Mouse (Mus musculus) megakaryocyte progenitor cell, adult 5-6 weeks (primary cell): ENCODE results near the gene Gtpbp1. TPM values are rescaled to one million over a fixed set of nuclear protein-coding genes. Genes with fewer than 3 reads are reported as not detected.

Experiments used
- ATAC-seq: replicated peaks from 2 replicates; pipeline ENCODE4 v1.8.0; 2016; ENCODE audit warnings: mild to moderate bottlenecking, moderate TSS enrichment, inconsistent platforms; ENCODE audit not compliant: poor library complexity
- total RNA-seq, 2 experiments: library from RNA; stranded (forward) in 1 of 2; stranded (reverse) in 1 of 2; fragments of 157-497, 149-512 nt in 1 of 2; fragments of 200-1000 nt in 1 of 2; gene quantifications; 2 replicates each; pipeline versions ENCODE4 v1.2.3 to v1.2.4; 2015 to 2017

Gene Gtpbp1
- total RNA-seq, 2 experiments from 2014 or later, result 34.5 to 48.2 TPM

DNA sequence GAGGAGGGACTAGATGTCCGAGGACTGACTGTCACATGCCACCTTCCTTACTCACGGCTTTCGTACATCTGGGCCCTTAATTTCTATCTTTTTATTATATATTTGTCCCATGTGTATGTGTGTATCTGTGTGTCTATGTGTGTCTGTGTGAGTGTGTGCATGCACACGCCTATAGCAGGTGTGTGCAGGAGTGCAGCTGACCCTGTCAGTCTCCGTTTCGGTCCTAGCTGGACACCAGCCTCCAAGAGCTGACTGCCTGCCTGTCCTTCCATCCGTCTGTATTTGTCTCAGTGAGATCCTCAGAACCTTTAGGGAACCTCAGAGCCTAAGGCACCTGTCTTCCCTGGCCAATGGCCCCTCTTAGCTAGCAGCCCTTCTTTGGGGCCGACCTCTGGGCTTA is 29.6 kb downstream of the Gtpbp1 start:
- no peak for ATAC-seq

DNA sequence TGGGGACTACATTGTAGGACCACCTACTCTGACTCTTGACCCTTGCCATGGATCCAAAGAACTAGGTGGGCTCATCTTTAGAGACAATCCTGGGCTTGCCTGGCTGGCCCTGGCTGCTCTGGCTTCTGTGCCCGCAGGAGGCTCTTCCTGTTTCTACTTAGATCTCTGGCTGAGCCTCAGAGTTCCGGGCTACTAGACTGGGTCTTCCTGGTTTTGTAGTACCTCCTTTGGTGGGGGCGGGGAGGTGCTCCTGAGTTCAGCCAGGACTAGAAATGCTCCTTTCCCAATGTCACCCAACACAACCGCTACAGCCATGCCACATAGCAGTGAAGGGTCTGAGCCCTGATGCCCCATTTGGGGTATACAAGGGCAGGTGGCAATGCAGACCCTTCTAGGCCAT is 30.2 kb downstream of the Gtpbp1 start:
- peak; percentile 40; the same call in 1 of the 2 replicates for ATAC-seq

DNA sequence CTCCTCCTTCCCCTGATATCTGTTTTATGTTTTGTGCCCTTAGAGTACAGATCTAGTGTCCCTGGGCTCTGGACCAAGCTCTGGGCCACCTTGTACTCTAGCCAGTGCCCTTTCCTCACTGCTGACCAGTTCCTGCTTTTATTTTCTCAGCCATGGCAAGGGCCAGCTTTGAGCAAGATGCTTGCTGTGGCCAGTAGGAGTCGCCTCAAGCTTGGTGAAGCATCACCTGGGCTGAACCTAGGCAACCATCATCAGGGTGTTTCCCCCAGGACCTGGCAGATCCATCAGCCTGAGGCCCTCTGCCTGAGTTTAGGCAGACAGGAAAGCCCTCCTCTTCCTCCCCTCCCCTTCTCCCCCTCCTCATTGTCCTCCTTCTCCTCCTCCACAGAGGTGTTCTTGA is 32.8 kb downstream of the Gtpbp1 start:
- peak; percentile 63 for ATAC-seq

DNA sequence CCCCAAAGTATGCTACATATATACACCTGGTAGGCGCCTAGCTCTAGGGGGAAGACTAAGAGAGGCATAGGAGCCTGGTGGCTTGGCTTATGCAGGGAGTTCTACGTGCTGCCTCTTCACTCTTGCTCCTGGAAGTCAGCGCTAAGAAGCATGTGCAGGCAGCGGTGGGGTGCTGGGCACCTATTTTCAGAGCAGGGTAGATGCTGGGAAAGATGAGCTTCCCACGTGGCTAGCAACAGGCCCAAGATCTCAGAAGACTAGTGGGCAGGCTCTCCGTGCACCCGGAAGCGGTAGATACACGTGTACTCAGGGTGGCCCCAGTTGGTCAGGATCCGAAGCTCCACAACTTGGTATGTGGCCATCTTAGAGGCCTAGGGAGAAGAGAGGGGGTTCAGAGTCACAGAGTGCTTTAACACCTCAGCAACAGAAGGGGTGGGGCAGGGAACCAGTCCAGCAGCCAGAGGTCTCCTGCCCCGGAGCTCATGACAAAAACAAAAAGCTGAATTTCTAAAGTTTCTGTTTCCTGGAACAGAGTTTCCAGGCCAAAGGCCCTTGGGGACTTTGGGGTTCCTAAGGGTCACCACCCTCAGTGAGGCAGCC is 34.6 kb downstream of the Gtpbp1 start:
- ATAC-seq, result no peak

DNA sequence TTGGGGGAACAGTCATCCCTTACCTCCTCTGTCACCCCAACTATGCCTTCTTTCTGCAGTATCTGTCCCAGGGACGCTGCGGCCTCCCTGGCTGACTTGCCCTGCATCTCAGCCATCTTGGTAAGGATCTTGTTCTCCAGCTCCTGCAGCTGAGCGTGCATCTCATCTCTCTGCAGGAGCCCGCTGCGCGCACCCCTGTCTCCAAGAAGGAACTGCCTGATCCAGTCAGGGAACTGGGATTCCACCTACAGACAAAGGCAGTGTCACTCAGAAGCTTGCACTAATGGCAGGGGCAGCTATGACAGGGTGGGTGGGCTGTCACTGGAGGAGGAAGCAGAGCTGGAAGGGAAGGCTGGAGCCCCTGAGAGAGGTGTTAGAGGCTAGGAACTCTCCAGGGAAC is 37.2 kb downstream of the Gtpbp1 start:
- ATAC-seq, result no peak

DNA sequence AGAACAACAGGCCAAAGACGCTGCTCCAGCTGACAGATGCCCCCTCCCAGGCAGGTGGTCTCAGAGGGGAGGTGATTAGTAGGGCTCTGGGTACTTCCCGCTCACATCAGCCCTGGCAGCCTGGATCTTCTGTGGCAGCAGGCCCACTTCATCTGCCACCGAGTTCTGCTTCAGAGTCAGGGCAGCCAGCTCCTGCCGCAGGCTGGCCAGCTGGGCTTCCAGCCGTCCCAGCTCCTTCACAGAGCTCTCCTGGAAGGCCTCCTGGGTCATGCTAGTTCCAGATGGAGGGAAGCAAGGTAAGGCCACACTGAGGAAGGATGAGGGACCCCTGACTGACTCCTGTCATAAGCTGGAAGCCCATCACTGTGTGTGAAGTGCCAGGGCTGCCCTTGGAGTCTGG is 37.7 kb downstream of the Gtpbp1 start:
- no peak for ATAC-seq

DNA sequence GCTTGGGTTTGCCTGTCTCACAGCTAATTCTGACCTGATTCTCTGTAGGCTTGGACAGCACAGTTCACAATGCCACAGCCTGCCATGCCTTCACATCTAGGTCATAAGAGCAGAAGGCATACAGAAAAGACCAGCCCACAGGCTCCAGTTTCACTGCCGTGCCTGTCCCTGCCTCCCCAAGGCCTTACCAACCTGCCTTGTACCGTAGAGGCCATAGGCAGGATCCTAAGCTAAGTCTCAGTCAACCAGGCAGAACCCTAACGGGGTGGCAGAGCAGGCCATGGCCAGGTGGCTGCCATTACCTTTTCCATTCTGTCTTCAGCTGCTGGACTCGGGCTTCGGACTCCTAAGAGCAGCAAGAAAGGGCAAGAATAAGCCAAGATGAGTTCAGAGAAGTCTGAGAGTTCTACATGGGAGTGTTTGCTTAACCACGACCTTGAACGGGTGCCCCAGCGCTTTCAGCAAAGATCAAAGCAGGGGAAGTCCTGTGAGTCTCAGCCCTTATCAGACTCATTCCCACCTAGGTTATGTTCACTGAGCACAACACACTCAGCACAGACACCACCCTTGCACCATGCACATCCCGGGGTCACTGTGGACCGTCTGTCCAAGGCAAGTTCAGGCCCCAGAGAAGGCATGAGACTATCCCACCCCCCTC is 38.2 kb downstream of the Gtpbp1 start:
- ATAC-seq, result no peak

DNA sequence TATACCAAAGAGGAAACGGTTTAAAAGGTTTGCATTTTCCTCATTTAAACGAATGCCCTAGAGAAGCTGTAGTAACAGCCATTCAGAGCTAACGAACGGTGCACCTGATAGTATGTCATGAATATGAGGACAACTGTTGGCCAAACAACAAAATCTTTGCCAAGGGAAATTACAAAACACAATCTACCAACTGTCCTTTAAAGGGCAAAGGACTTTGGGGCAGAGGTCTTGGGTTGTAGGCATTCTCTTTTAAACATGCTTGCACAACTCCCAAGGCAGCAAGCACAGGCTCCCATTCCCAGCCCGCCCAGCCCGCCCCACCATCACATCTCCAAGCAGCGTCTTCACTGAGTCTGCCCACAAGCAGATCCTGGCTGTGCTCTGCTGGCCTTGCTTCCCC is 40.9 kb downstream of the Gtpbp1 start:
- peak; percentile 33; the same call in 1 of the 2 replicates for ATAC-seq

DNA sequence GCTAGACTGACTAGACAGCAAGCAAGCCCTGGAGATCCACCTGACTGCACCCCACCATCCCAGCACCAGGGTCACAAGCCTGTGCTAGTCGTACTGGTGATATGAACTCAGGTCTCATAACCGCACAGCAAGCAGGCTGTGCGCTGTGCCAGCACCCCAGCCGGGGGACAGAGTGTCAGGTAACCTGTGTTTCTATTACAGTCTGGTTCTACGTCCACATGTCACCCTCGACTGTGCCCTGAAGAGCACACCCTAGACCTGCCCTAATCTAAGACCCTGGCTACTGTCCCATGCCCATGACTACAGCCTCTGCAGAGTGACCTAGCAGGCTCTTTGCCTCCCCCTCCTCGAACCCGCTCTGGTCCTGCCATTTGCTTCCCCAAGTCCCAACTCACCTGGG is 42.5 kb downstream of the Gtpbp1 start:
- ATAC-seq, result no peak

DNA sequence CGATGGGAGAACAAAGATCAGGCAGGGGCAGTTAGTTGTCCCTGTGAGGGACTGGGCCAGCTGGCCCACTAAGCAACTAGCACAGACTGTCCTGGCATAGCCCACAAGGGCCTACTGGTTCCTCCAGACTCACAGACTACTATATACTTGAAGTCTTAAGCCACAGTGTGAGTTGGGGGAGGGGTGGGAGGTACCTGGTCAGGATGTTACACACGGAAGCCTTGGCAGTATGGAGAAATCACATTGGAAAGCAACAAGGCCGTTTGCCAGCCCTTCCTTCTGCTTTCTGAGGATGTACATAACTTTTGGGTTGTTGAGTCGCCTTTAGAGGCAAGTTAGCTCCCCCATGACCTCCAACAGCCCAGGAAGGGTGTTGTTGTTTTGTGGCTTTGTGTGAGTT is 43.0 kb downstream of the Gtpbp1 start:
- peak; percentile 73 for ATAC-seq

DNA sequence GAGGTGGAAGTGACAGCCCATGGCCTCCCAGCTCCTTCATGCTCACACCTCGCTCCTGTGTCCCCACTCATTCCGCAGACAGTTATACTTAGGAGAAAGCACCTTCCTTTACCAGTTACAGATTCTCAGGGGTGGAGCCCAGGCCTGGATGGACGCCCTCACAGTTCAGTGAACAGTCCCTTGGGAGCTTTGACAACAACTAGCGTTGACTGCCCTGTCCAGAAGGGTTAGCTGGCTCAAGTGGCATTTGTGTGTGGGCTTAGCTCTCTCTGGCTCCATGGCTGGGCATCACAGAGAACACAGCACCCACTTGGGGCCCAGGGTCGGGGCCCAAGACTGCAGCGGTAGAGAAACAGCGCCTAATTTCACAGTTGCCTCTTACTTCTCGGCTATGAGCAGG is 43.7 kb downstream of the Gtpbp1 start:
- 0 out of 2 replicates have a peak, but pooled peaks have one; percentile 2 for ATAC-seq

DNA sequence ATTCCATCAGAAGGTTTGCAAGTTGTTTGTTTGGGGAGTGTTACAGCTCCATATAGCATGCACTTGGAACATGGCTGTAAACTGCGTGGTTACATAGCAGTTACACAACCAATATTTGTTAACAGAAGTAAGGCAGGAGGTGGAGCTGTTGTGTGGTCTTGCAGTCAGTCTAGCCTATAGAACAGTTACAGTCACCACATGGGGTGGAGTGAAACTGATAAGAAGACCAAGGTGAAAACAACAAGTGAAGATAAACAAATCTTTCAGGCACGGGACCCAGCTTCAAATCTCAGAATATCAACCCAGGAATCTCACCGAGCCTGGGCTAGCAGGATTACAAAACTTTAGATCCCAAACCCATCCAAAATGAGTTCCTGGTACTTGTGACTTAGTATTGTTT is 50.1 kb downstream of the Gtpbp1 start:
- ATAC-seq, result peak; percentile 36

DNA sequence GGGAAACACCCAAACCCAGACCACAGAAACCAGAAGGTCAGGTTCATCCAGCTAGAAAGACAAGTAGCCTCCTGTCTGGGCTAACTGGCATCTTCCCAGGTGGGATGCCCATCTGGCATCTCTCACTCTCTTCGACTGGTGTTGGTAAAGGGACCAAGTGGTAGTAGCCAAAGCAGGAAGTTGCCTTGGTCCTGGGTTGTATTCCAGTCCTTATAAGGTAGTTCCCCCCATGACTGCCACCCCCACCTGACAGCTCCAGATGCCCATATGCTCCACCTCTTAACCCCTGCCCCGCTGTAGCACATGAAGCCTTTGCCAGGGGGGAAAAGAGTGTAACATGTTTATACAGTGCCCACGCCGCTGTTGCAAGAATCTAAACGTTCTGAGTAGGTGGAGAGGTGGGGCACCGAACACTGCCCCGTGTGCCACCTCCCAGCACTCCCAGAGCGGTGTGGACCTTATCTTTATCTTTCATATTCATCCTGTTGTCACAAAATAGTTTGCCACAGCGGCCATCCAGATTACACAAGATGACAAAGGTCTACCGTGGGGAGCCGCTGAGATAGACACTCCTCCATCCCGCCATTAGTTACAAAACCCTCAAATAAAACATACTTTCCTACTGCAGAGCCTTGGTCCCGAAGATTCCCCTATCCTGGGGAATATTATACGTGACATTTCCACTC is 50.7 kb downstream of the Gtpbp1 start:
- peak; percentile 57 for ATAC-seq

DNA sequence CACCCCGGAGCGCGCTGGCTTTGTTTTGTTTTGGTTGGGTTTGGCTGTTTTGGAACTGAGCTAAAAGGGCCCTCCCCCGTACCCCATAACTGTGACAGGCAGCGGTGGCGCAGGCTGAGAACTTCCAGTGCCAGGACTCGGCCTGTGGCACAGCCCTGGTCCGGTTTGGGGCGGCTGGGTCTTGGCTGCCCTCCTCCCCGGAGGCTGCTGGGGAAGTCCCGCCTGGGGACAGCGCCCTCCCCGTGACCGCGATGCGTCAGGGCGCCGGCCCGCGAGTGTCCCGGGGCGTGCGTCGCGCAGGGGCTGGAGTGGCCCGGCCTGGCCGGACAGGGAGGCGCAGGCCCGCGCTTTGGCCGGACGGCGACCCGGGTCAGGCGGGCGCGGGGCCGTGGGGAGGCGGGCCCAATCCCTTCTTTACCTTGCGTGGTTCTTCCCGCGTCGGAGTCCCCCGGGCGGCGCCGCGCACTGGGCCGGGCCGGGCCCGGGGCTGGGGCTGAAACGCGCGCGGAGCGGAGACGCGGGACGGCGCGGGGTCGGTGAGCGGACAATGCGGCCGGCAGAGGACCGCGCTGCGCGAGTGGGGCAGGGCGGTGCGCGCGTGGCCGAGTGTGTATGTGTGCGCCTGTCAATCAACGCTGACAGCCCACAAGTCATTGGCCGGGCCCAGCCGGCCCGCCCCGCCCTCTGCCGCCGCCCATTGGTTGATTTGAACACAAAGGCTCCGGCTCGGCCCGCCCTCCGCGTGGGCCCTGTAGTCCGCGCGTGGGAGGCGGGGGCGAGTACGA is 51.5 kb downstream of the Gtpbp1 start, which contains the start of gene Sun2:
TSS of gene Sun2 (minus strand) at position 616 of the 785 bp plus-strand sequence.
- peak; percentile 65 for ATAC-seq

DNA sequence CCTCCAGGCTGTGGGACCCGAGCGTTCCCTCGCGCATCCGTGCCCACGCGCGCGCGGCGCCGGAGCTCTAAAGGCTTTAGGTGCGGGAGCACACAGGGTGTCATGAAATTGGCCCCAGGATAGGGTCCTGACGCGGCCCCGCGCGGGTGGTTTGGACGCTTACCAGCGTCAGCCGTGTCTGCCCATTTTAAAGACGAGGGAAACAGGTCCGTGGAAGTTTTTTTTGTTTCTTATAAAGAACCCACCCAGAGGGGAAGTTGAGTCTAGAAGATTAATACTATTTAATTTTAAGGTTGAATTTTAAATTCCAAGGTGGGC is 52.0 kb downstream of the Gtpbp1 start:
- no peak for ATAC-seq

DNA sequence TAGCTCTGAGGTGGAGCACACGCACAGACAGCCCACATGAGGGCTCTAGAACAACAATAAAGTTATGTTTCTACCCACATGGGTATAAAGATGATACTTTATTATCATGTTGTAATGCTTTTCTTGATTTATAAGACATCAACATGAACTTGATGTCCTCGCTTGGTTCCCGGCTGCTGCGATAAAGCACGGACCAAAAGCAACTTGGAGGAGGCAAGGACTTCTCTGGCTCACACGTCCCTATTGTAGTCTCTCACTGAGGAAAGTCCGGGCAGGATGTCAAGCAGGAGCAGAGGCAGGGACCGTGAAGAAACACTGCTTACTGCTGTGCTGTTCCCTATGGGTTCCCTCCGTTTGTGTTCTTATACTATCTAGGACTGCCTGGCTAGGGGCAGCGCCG is 53.4 kb downstream of the Gtpbp1 start:
- ATAC-seq, result no peak

DNA sequence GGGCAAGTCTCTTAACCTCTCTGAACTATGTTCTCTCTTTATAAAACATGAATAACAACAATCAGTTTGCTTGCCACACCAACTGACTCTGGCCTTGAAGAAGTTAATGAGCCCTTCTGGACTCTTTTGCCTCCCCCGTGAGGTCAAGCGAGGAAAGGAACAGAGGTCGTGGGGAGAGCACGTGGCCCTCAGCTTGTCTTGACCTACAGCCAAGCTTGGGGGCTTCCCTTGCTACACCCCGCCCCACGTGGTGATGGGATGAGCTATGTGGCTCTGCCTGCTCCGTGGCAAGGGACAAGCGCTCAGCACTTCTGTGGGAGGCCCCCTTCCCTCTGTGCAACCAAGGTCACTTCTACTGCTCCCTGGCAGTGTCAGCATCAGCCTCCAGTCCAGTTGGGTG is 54.1 kb downstream of the Gtpbp1 start:
- ATAC-seq, result no peak

DNA sequence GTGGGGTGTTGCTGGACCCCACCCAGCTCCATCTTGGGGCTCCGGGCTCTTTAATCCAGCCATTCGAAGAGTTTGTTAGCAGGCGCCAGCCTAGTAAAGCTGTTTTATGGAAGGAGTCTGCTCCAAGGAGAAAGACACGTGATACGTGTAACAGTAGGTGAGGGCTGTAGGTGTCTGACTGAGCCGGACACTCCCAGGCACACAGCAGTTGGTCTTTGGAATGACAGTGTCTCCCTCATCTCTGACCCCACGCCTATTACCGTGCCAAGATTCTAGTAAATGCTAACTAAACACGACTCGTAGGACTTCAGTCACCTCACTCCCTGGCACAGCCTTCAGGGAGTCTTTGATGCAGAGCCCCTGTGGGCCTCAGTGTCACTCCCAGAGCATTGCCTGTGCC is 54.7 kb downstream of the Gtpbp1 start:
- ATAC-seq, result no peak

DNA sequence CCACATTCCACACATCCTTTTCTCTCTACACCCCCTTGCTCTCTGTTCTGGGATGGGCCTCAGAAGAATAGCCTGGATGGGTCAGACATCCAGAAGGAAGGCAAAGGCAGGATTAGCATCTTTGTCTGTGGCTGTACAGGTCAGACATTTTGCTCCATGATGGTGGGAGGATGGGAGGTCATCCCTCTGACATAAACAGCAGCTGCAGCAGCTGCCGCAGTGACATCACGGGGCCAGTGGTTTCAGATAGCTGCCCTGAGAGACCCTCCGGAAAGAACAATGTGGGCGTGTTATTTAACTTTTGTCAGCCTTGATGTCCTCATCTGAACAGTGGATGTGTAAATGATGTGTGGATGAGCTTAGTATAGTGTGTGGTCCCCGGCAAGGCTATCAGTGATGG is 55.2 kb downstream of the Gtpbp1 start:
- no peak for ATAC-seq

DNA sequence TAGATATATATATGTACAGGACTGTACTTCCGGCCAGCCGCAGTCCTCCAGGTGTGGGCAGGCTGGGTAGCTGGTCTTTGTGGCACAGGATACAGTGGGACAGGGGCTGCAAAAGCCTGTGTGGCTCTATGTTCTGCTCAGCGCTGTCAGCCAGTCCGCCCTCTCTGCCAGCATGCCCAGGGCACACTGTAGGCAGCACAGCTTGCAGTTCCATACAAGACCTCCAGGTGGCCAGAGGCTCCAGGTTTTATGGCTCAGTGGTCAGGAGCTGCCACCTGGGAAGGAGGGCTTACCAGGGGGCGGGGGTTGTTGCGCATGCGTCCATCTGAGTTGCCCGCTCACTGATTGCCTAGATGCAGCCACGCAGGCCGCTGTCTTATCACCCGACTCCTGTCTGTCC is 57.4 kb downstream of the Gtpbp1 start:
- peak; percentile 61 for ATAC-seq

DNA sequence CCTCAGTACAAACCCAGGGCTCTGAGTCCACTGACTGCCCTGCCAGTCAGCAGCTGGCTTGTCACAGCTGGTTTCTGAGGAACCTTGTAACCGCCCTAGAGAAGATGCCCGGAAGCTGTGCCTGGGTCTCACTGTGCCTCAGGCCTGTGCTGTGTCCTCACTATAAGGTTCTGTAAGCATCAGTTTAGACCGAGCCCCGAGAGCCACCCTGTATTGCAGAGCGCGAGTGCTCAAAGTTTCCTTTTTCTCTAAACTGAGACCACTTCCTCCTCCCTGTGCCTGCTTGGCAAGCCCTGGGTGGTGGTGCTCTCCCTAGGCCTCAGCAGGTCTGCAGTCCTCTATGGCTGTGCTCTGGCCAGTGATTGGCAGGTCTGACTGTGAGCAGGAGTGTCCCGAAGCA is 58.5 kb downstream of the Gtpbp1 start:
- peak; percentile 30 for ATAC-seq

DNA sequence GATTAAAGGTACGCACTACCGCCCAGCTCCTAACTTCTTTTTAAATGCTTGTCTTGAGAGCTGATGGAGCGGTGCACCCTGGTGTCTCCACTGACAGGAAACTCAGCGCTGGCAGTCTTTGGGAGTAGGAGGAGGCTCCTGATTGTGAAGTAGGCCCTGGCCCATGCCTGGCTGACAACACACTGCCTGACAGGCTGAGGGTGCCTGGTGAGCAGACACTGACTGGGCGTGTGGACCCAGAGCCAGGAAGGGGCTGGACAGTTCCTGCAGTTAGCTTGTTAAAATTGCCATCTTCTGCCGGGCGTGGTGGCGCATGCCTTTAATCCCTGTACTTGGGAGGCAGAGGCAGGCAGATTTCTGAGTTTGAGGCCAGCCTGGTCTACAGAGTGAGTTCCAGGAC is 59.6 kb downstream of the Gtpbp1 start:
- ATAC-seq, result no peak
